Mouse (Mus musculus): ENCODE results near the gene Hist1h3d.
A peak's percentile ranks its signal among the peaks of the same experiment; 100 is the strongest.
"Not testable (repeated sequence)": the region's sequence is repeated elsewhere in the genome, so short reads cannot be mapped to it uniquely, and the experiment has no call there.

Gene Hist1h3d

GRCm38 (mm10) chr13:23542225-23542980 is 33.2 kb upstream of the Hist1h3d start:
- DNase-seq (ENCODE audit: low read depth) = peak; percentile 41

- DNase-seq (ENCODE audit: low read depth) = peak; percentile 94
Measured at GRCm38 (mm10) chr13:23542999-23543607, 32.5 kb upstream of the Hist1h3d start, which contains the start of gene Hist1h2bh. Gene Hist1h2bh, minus strand, starts transcription at chr13:23543392.

- peak; percentile 97 for DNase-seq (ENCODE audit: low read depth)
Measured at GRCm38 (mm10) chr13:23543965-23544786, 31.4 kb upstream of the Hist1h3d start, which contains the start of gene Hist1h3f. Gene Hist1h3f, plus strand, starts transcription at chr13:23544052.

GRCm38 (mm10) chr13:23544787-23545120 is 30.8 kb upstream of the Hist1h3d start:
- peak; percentile 63 for DNase-seq (ENCODE audit: low read depth)

GRCm38 (mm10) chr13:23546694-23547093 is 28.9 kb upstream of the Hist1h3d start:
- DNase-seq (ENCODE audit: low read depth) = no peak

GRCm38 (mm10) chr13:23550761-23551145 is 24.8 kb upstream of the Hist1h3d start:
- no peak for DNase-seq (ENCODE audit: low read depth)

- DNase-seq (ENCODE audit: low read depth) = peak; percentile 91
Measured at GRCm38 (mm10) chr13:23551146-23551834, 24.3 kb upstream of the Hist1h3d start, which contains the start of gene Hist1h4f. Gene Hist1h4f, minus strand, starts transcription at chr13:23551648.

- no peak for DNase-seq (ENCODE audit: low read depth)
Measured at GRCm38 (mm10) chr13:23551931-23552914, 23.3 kb upstream of the Hist1h3d start.

- no peak for DNase-seq (ENCODE audit: low read depth)
Measured at GRCm38 (mm10) chr13:23552962-23553361, 22.6 kb upstream of the Hist1h3d start, which contains the start of gene Hist1h1d. Gene Hist1h1d, plus strand, starts transcription at chr13:23553262.

- DNase-seq (ENCODE audit: low read depth) = no peak
Measured at GRCm38 (mm10) chr13:23554393-23554792, 21.2 kb upstream of the Hist1h3d start.

GRCm38 (mm10) chr13:23554925-23555838 is 20.4 kb upstream of the Hist1h3d start:
- DNase-seq (ENCODE audit: low read depth) = peak; percentile 83

- peak; percentile 89 for DNase-seq (ENCODE audit: low read depth)
Measured at GRCm38 (mm10) chr13:23555839-23556416, 19.6 kb upstream of the Hist1h3d start.

GRCm38 (mm10) chr13:23556906-23557305 is 18.7 kb upstream of the Hist1h3d start:
- DNase-seq (ENCODE audit: low read depth) = no peak

- DNase-seq (ENCODE audit: low read depth) = not testable (repeated sequence)
Measured at GRCm38 (mm10) chr13:23560699-23561098, 14.9 kb upstream of the Hist1h3d start.

- DNase-seq (ENCODE audit: low read depth) = not testable (repeated sequence)
Measured at GRCm38 (mm10) chr13:23561531-23561882, 14.1 kb upstream of the Hist1h3d start.

GRCm38 (mm10) chr13:23561883-23562659 is 13.5 kb upstream of the Hist1h3d start, which contains the start of gene Hist1h3e:
Gene Hist1h3e, minus strand, starts transcription at chr13:23562369.
- peak; percentile 98 for DNase-seq (ENCODE audit: low read depth)

- peak; percentile 73 for DNase-seq (ENCODE audit: low read depth)
Measured at GRCm38 (mm10) chr13:23562699-23563462, 12.7 kb upstream of the Hist1h3d start.

Data from naive thymus-derived CD4-positive, alpha-beta T cell, adult 2 months (primary cell).